Mouse (Mus musculus) E14TG2a.4 (cell line): ENCODE measurements around the gene Fbxo21.

Source experiments
- H3K27me3 ChIP-seq: 2 replicates; pipeline ENCODE4 v1.6.1; 2014; ENCODE audit warnings: low read length, control low read depth; ENCODE audit not compliant: insufficient read depth
- H3K36me3 ChIP-seq: 2 replicates; pipeline ENCODE4 v1.6.1; 2014; ENCODE audit warnings: low read length, control low read depth; ENCODE audit not compliant: insufficient read depth
- H3K4me1 ChIP-seq: replicated peaks from 2 replicates; pipeline ENCODE4 v1.6.1; 2014; ENCODE audit warnings: low read depth, low read length, control low read depth
- H3K4me3 ChIP-seq: replicated peaks from 2 replicates; pipeline ENCODE4 v1.5.1; 2014; ENCODE audit warnings: mild to moderate bottlenecking, low read length
- H3K9me3 ChIP-seq: 2 replicates; pipeline ENCODE4 v1.6.1; 2014; ENCODE audit warnings: low read length, control low read depth
- CTCF ChIP-seq: conservative IDR thresholded peaks from 2 replicates; pipeline ENCODE4 v1.5.1; 2014; ENCODE audit warnings: low read length
- NANOG ChIP-seq: IDR thresholded peaks from 2 replicates; pipeline ENCODE4 v1.6.1; 2014; ENCODE audit warnings: borderline replicate concordance, low read length, mixed read lengths
- POU5F1 ChIP-seq: IDR thresholded peaks from 2 replicates; pipeline ENCODE4 v1.6.1; 2014; ENCODE audit warnings: low read length, borderline replicate concordance

Gene Fbxo21

GRCm38 (mm10) chr5:117986327-117986726, 9.8 kb downstream of the Fbxo21 start:
- TF ChIP-seq CTCF (no peak), NANOG (no peak), POU5F1 (no peak)
- H3K4me3 ChIP-seq = no peak overlapping the region
- no peaks in the 10 kb centered on the region for H3K27me3 ChIP-seq
- H3K36me3 ChIP-seq = peaks cover 97% of the 10 kb centered on the region
- H3K4me1 ChIP-seq = peaks cover 22% of the 10 kb centered on the region
- no peaks in the 10 kb centered on the region for H3K9me3 ChIP-seq

- Histone ChIP-seq H3K9me3 (no peaks in the 10 kb centered on the region), H3K36me3 (peaks cover 97% of the 10 kb centered on the region), H3K4me3 (no peak overlapping the region), H3K4me1 (peaks cover 15% of the 10 kb centered on the region), H3K27me3 (no peaks in the 10 kb centered on the region)
- no peak for TF ChIP-seq CTCF
- no peak for TF ChIP-seq POU5F1
- no peak for TF ChIP-seq NANOG
Measured at GRCm38 (mm10) chr5:117987891-117988290, 11.4 kb downstream of the Fbxo21 start.

GRCm38 (mm10) chr5:117988367-117988766, 11.8 kb downstream of the Fbxo21 start:
- peaks cover 96% of the 10 kb centered on the region for H3K36me3 ChIP-seq
- H3K4me1 ChIP-seq = peaks cover 13% of the 10 kb centered on the region
- H3K27me3 ChIP-seq = no peaks in the 10 kb centered on the region
- no peaks in the 10 kb centered on the region for H3K9me3 ChIP-seq
- H3K4me3 ChIP-seq = no peak overlapping the region; the same call in 1 of the 2 replicates
- no peak for TF ChIP-seq CTCF
- TF ChIP-seq POU5F1 = no peak
- TF ChIP-seq NANOG = no peak

GRCm38 (mm10) chr5:117989773-117990172, 13.2 kb downstream of the Fbxo21 start:
- H3K36me3 ChIP-seq = peaks cover 98% of the 10 kb centered on the region
- peaks cover 7% of the 10 kb centered on the region for H3K4me1 ChIP-seq
- H3K27me3 ChIP-seq = no peaks in the 10 kb centered on the region
- H3K9me3 ChIP-seq = no peaks in the 10 kb centered on the region
- TF ChIP-seq POU5F1 (no peak), NANOG (no peak), CTCF (no peak)
- no peak overlapping the region for H3K4me3 ChIP-seq

GRCm38 (mm10) chr5:117990957-117991356, 14.4 kb downstream of the Fbxo21 start:
- Histone ChIP-seq H3K4me3 (no peak overlapping the region), H3K27me3 (no peaks in the 10 kb centered on the region), H3K9me3 (no peaks in the 10 kb centered on the region), H3K36me3 (peaks cover 98% of the 10 kb centered on the region), H3K4me1 (peaks cover 7% of the 10 kb centered on the region)
- TF ChIP-seq POU5F1 = no peak
- no peak for TF ChIP-seq CTCF
- no peak for TF ChIP-seq NANOG

- no peaks in the 10 kb centered on the region for H3K27me3 ChIP-seq
- H3K4me3 ChIP-seq = no peak overlapping the region
- peaks cover 16% of the 10 kb centered on the region for H3K4me1 ChIP-seq
- H3K9me3 ChIP-seq = no peaks in the 10 kb centered on the region
- no peak for TF ChIP-seq POU5F1
- TF ChIP-seq NANOG = no peak
- TF ChIP-seq CTCF = no peak
- peaks cover 95% of the 10 kb centered on the region for H3K36me3 ChIP-seq
Measured at GRCm38 (mm10) chr5:117993550-117993949, 17.0 kb downstream of the Fbxo21 start.

GRCm38 (mm10) chr5:117995372-117995901, 18.9 kb downstream of the Fbxo21 start:
- Histone ChIP-seq H3K4me3 (no peak overlapping the region), H3K27me3 (no peaks in the 10 kb centered on the region), H3K36me3 (peaks cover 95% of the 10 kb centered on the region), H3K9me3 (no peaks in the 10 kb centered on the region), H3K4me1 (peaks cover 25% of the 10 kb centered on the region)
- no peak for TF ChIP-seq CTCF
- no peak for TF ChIP-seq NANOG
- no peak for TF ChIP-seq POU5F1

- Histone ChIP-seq H3K4me3 (no peak overlapping the region), H3K9me3 (no peaks in the 10 kb centered on the region), H3K4me1 (peaks cover 25% of the 10 kb centered on the region), H3K27me3 (no peaks in the 10 kb centered on the region), H3K36me3 (peaks cover 95% of the 10 kb centered on the region)
- TF ChIP-seq CTCF = no peak
- TF ChIP-seq NANOG = no peak
- TF ChIP-seq POU5F1 = no peak
Measured at GRCm38 (mm10) chr5:117995911-117996310, 19.4 kb downstream of the Fbxo21 start.

- Histone ChIP-seq H3K36me3 (peaks cover 95% of the 10 kb centered on the region), H3K4me1 (peaks cover 25% of the 10 kb centered on the region), H3K9me3 (no peaks in the 10 kb centered on the region), H3K27me3 (no peaks in the 10 kb centered on the region), H3K4me3 (no peak overlapping the region)
- TF ChIP-seq POU5F1 = no peak
- no peak for TF ChIP-seq CTCF
- TF ChIP-seq NANOG = no peak
Measured at GRCm38 (mm10) chr5:117996581-117996980, 20.1 kb downstream of the Fbxo21 start.
